27 mouse cellular contexts compared by ENCODE assay signal in genomic region chr2:128887866-128888550, GRCm38 (mm10). TPM values are rescaled to one million over a fixed set of nuclear protein-coding genes. Genes with fewer than 3 reads are reported as not detected.
DNase-seq lines count a peak whose midpoint lies in the region.
"Had no signal": no experiment of that assay in that cellular context is flagged by ENCODE, and none has a peak within 500 bp of the region (broad histone marks: within the 10 kb centered on the region; RNA-seq: fewer than 3 reads in every experiment).

No protein-coding gene starts in this region.

- peaks cover 17% of the 10 kb centered on the region for H3K4me1 ChIP-seq in embryonic facial prominence, embryonic 10.5 days
- H3K4me1 ChIP-seq: midbrain, embryonic 15.5 days had no signal

- WGBS in embryonic facial prominence, embryonic 10.5 days = 56% methylated on average over 6 of the region's 6 CpGs

- peak overlapping the region; percentile 14; the same call in 1 of the 2 replicates for H3K27ac ChIP-seq in embryonic facial prominence, embryonic 10.5 days (replicated peaks)
- H3K27ac ChIP-seq: embryonic facial prominence, embryonic 15.5 days; hindbrain, embryonic 13.5 days; left cerebral cortex, adult 2 months; limb, embryonic 10.5 days; macrophage; midbrain, embryonic 15.5 days; neural tube, embryonic 12.5 days had no signal

- no peaks in the 10 kb centered on the region for H3K9me3 ChIP-seq in embryonic facial prominence, embryonic 10.5 days
- H3K9me3 ChIP-seq: embryonic facial prominence, embryonic 15.5 days; heart, embryonic 12.5 days; hindbrain, embryonic 13.5 days; limb, embryonic 10.5 days; midbrain, embryonic 15.5 days; neural tube, embryonic 12.5 days had no signal

- no peaks in the 10 kb centered on the region for H3K36me3 ChIP-seq in embryonic facial prominence, embryonic 10.5 days (replicated peaks)
- H3K36me3 ChIP-seq: embryonic facial prominence, embryonic 15.5 days; heart, embryonic 12.5 days; hindbrain, embryonic 13.5 days; limb, embryonic 10.5 days; midbrain, embryonic 15.5 days; neural tube, embryonic 12.5 days had no signal

- H3K27me3 ChIP-seq in embryonic facial prominence, embryonic 10.5 days (replicated peaks; ENCODE audit: low read depth, poor library complexity, severe bottlenecking) = peaks cover 17% of the 10 kb centered on the region
- H3K27me3 ChIP-seq: embryonic facial prominence, embryonic 15.5 days; midbrain, embryonic 15.5 days; neural tube, embryonic 12.5 days had no signal

- DNase-seq in ES-CJ7 (ENCODE audit: low read depth, low spot score) = peak; percentile 20
- no peak for DNase-seq in embryonic facial prominence, embryonic 10.5 days (ENCODE audit: low spot score)
- peak; percentile 42 for DNase-seq in kidney, adult 9 months
- peak; percentile 37 for DNase-seq in kidney, postnatal 14 days
- DNase-seq in cerebellum, postnatal 14 days = no peak
- DNase-seq in testis, postnatal 14 days (ENCODE audit: low spot score) = no peak
- DNase-seq in spleen, postnatal 36 days (ENCODE audit: low spot score in 2 of 2) = no peak
- DNase-seq in embryo, embryonic 11 days = no peak
- DNase-seq: adrenal gland, adult 2 months; cerebellum, adult 11-12 months; cerebellum, postnatal 25 days; forebrain, postnatal 0 days; gastrocnemius, postnatal 14 days; heart, adult 11 months; heart, postnatal 14 days; liver; right cerebral cortex, adult 18-20 months; thymus, adult 2 months; thymus, postnatal 4 days had no signal

- H3K4me3 ChIP-seq in embryonic facial prominence, embryonic 10.5 days = no peak overlapping the region
- H3K4me3 ChIP-seq: embryonic facial prominence, embryonic 15.5 days; heart, embryonic 12.5 days; hindbrain, embryonic 13.5 days; left cerebral cortex, adult 2 months; limb, embryonic 10.5 days; midbrain, embryonic 15.5 days; neural tube, embryonic 12.5 days had no signal

RNA-seq across cellular contexts. Expression of gene Fbln7, which starts 25.2 kb away (rescaled TPM):
- 1.8 and 2.1 TPM in 2 replicates for polyA plus RNA-seq in embryonic facial prominence, embryonic 10.5 days (2016; fragmentation: Nextera tagmentation; extraction: Ambion mirVana)
- polyA plus RNA-seq: macrophage had no signal

RNA-seq across cellular contexts. Expression of gene Zc3h8, which starts 55.9 kb away (rescaled TPM):
- polyA plus RNA-seq in embryonic facial prominence, embryonic 10.5 days (2016; fragmentation: Nextera tagmentation; extraction: Ambion mirVana) = 8.4 and 9.8 TPM in 2 replicates

Comparison
In these comparisons a context has a peak if more than half of its experiments do, and no peak if none do; other contexts are left out.
1. DNase-seq: peak in ES-CJ7 (single experiment), kidney, adult 9 months (single experiment) and kidney, postnatal 14 days (single experiment); none in embryonic facial prominence, embryonic 10.5 days (single experiment), cerebellum, postnatal 14 days (0 of 2), testis, postnatal 14 days (single experiment), spleen, postnatal 36 days (0 of 2) and embryo, embryonic 11 days (single experiment).